Mouse (Mus musculus): ENCODE data around the gene Golga5.

- no peak for TF ChIP-seq CTCF (IDR thresholded peaks at IDR 0.05; ENCODE audit: control insufficient read depth, insufficient read depth, insufficient replicate concordance, low read depth, low read length)
- TF ChIP-seq POLR2A (IDR thresholded peaks at IDR 0.05; ENCODE audit: control insufficient read depth, low read depth, low read length), result no peak
These were observed 48.6 kb upstream of the Golga5 start for GRCm38 (mm10) chr12:102420168-102420890.
